Mouse (Mus musculus): ENCODE results near the gene Dis3l. TPM values are rescaled to one million over a fixed set of nuclear protein-coding genes. Genes with fewer than 3 reads are reported as not detected.

Dis3l gene
- total RNA-seq (2021): 10 to 100 TPM; 20.7 to 20.8 TPM
- long read RNA-seq, experiment 1, transcript Dis3l-208 (17 exons, 3,575 nt): major isoform, 20 of 20 reads
- long read RNA-seq, experiment 1, partial matches to known transcripts: 0 of 20 reads
- long read RNA-seq, experiment 1, other reads (novel, unspliced or antisense): 0 of 20 reads
- long read RNA-seq, experiment 2, transcript Dis3l-208 (17 exons, 3,575 nt): major isoform, 46 of 51 reads
- long read RNA-seq, experiment 2, partial matches to known transcripts: 5 of 51 reads
- long read RNA-seq, experiment 2, other reads (novel, unspliced or antisense): 0 of 51 reads

DNA sequence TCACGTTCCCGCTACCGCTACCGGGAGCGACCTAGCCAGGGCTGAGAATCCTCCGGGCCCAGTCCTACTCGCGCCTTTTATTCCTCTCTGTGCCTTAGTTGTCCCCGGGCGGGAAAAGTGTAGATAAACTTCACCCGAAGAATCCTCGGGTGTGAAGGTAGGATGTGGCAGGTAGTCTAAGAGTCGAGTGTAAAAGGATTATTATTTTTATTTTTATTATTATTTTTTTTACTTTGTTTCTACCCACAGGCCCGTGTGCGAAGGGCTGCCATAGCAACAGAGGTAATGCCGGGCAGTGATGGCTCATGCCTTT, at the start of gene Dis3l:
TSS of gene Dis3l (minus strand) at position 35 of the 313 bp plus-strand sequence.
- no peak for DNase-seq (ENCODE audit: low spot score in 2 of 2)

DNA sequence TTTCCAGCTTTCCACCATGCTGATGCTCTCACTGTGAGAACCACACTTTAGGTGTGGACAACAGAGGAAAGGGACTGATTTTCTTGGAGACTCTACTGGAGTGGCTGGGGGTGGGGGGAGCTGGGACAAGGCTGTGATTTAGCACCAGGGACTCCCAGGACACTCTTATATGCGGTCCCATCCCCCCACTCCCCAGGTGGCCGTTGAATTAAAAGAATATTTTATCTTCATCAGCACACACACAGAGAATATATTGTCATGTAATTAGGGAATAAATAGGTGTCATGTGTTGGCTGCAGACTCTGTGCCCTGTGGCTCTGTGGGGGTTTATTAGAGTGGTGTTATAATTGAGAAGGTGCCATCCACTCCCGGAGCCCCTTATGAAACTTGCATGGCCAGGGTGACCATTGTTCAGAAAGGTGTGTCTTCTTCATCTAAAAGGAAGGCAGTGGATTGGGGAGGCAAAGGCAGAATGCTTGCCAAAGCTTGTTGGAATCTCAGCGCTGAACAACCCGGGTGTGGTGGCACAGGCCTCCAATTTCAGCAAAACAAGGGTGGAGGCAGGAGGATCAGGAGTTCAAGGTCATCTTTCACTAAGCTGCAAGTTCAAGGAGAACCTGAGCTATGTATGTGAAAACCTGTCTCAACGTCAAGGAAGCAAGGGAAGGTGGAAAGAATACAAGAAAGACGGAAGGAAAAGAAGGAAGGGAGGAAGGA, 48.6 kb upstream of the Dis3l start:
- no peak for DNase-seq (ENCODE audit: low spot score in 2 of 2)

DNA sequence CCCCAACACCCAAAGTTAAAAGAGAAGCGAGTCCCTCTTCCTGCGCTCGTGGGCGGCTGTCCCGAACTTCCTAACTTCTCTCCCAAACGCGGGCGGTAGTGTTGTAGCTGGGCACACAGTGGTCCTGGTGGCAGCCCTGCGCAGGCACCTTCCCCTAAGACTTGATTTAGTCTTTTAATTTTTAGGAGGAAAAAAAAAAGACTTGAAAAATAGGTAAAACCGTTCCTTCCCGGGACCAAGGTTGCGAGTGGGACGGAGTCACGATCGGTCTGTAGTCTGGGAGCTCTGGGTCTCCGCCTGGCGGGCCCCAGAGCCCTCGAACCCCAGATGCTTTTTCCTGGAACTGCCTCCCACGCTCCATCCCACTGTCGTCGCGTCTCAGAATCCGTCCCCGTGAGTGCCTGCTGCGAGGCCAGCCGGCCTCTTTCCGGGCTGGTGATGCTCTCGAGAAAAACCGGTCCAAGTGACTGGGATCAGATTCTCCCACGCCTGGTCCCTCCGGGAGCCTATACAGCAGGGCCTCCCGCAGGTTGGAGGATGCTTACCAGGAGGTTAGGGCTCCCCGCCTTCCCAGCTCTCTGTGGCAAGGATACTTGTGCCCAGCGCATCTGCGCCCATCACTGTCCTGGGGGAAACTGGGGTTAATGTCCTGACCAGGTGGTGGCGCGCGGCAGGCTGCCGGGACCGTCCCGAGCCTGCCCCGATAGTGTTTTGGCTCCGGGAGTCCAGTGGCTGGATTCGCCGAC, 45.6 kb upstream of the Dis3l start:
- DNase-seq (ENCODE audit: low spot score in 2 of 2): no peak

GRCm38 (mm10) chr9:64385511-64386465, 44.7 kb upstream of the Dis3l start, which contains the start of gene Megf11:
Gene Megf11 (plus strand): TSS chr9:64385626.
- no peak for DNase-seq (ENCODE audit: low spot score in 2 of 2)

DNA sequence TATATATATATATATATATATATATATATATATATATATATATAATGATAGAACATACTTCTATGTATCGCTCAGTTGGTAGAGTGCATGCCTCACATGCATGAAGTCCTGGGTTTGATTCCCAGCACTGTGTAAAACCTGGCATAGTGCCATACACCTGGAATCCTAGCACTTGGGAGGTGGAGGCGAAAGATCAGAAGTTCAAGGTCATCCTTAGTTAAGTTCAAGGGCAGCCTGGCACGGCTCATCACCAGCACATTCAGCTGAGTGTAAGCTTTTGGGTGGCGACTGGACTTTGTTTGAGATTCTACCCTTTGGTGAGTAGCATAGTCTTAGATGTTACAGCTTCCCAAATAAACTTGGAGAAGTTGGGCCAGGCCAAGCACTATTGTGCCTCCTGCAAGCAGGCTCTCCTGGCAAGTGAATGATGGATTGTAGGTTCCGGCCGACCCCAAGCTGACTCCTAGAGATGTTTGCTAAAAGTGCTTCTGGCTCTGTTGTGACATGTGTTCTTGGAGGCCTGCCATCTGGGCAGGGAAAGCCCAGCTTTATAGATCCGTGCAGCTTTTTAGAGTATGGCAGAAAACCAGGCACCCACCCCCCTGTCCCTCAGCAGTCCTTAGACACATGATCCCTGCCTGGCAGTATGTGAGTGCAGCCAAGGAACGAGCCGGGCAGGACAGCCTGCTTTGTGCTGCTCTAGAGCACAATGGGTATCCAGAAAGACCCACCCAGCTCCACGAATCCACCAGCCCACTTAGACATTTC, 42.1 kb upstream of the Dis3l start:
- DNase-seq (ENCODE audit: low spot score in 2 of 2): no peak

GRCm38 (mm10) chr9:64376380-64376779, 35.3 kb upstream of the Dis3l start:
- DNase-seq (ENCODE audit: low spot score in 2 of 2): no peak

GRCm38 (mm10) chr9:64371305-64371819, 30.3 kb upstream of the Dis3l start:
- DNase-seq (ENCODE audit: low spot score in 2 of 2): no peak

- no peak for DNase-seq (ENCODE audit: low spot score in 2 of 2)
These were observed 28.8 kb upstream of the Dis3l start for GRCm38 (mm10) chr9:64369871-64370270.

- no peak for DNase-seq (ENCODE audit: low spot score in 2 of 2)
These were observed 20.3 kb upstream of the Dis3l start for GRCm38 (mm10) chr9:64361231-64361950.

DNA sequence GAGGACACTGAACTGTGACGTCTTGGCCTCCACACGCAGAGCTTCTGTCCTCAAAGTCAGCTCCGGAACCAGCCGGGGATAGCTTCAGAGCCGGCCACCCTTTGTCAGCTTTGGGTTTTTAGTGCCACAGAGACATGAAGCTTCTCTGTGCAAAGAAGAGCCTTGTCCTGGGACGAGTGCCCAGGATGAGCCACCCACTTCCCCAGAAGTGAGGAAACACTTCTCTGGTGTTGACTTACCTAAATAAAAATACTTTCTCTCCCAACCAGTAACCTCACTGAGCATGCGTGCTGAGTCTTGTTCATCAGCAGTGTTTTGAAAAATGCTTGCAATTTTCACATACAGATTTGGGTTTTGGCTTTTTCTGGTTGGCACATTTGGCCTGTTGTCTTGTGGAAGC, 14.5 kb upstream of the Dis3l start:
- DNase-seq (ENCODE audit: low spot score in 2 of 2): no peak

DNA sequence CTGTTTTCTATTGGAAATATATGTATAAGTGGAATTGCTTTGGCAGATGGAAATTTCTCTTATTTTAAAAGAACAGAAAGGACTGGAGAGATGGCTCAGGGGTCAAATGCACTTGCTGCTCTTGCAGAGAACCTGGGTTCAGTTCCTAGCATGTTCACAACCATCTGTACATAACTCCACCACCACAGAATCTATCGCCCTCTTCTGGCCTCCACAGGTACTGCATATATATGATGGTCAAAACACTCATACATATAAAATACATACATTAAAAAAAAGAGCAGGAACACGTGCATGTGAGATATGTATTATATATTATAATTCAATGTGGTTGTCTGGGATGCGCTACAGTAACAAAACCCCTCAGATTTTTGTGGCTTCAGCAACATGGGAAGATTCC, 10.1 kb upstream of the Dis3l start:
- no peak for DNase-seq (ENCODE audit: low spot score in 2 of 2)

- DNase-seq (ENCODE audit: low spot score in 2 of 2): no peak
These were observed 8.4 kb upstream of the Dis3l start for GRCm38 (mm10) chr9:64349490-64349889.

DNA sequence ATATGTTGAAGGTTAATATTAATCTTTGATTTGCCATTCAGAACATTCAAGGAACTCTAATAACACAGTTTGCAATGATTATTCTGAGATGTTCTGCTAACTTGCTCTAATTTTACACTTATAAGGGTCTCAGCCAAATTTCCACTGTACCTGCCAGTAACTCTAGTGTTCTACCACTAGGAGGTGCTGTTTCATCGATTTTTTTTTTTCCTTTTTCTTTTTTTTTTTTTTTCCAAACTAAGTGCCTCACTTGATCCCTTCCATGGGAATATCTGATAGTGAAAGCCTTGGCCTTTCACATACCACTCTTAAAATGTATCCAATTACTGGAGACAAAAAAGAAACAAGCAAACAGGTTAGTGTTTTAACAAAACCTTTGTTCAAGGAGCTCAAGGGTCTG, 6.3 kb upstream of the Dis3l start:
- no peak for DNase-seq (ENCODE audit: low spot score in 2 of 2)

DNA sequence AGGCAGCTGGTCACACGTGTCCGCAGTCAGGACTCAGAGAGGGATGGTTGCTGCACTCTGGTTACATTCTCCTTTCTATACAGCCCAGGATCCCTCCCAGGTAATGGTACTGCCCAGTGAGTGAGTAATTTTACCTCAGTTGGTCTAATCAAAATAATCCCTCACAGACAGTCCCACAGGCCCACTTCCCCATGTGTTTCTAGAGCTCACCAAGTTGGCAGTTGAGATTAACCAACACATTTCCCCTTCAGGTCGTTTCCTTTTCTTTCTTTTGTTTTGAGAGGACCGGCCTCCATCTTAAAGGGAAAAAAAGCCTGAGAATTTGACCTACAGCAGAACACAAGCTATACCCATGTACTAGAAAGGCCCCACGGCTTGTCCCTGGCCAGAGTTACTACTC, 4.8 kb upstream of the Dis3l start:
- no peak for DNase-seq (ENCODE audit: low spot score in 2 of 2)

GRCm38 (mm10) chr9:64343656-64344055, 2.6 kb upstream of the Dis3l start:
- DNase-seq (ENCODE audit: low spot score in 2 of 2): no peak

DNA sequence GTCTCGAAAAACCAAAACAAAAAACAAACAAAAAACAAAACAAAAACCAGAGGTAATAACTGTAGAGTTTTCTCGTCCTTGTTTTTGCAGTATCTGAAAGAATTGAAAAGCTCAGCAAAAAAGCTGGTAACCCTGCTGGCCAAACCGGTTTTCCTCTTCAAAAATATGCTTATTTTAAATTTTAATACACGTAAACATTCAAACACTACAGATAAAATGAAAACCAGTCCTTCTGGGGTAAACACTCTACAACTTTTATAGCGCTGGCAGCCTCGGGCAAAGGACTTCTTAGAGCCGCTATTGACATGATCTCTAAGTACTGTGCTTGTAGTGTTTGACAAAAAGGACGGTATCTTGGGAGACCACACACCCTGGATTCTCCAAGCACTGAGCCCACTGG, 583 bp upstream of the Dis3l start:
- DNase-seq (ENCODE audit: low spot score in 2 of 2): no peak

- DNase-seq (ENCODE audit: low spot score in 2 of 2): peak; percentile 73 to 76
These were observed 486 bp downstream of the Dis3l start for GRCm38 (mm10) chr9:64340351-64341253.

- DNase-seq (ENCODE audit: low spot score in 2 of 2): no peak
These were observed 1.7 kb downstream of the Dis3l start for GRCm38 (mm10) chr9:64339361-64339760.
